Mouse (Mus musculus): ENCODE results near the gene Dvl1. TPM values are rescaled to one million over a fixed set of nuclear protein-coding genes. Genes with fewer than 3 reads are reported as not detected.

Dvl1 gene
- polyA plus RNA-seq, 1 experiment from 2014 or later: 14.6 TPM

- 85% methylated on average over 3 of the region's 3 CpGs for WGBS
Observed at GRCm38 (mm10) chr4:155901205-155901604, 54.0 kb downstream of the Dvl1 start.

DNA sequence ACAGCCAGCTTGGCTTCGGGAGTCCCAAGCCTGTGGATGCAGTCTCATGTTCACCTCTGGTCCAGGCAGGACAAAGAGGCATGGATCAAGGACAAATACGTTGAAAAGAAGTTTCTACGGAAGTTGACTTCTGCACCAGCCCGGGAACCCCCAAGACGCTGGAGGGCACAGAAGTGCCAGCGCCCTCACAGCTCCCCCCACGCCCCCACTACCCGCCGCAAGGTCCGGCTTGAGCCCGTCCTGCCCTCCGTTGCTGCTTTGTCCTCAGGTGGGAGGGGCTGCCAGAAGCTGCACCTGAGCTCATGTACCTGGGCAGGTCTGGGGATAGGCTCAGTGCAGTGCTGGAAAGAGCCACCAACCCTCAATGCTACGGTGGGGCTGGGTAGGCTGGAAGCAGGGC lies 56.0 kb downstream of the Dvl1 start:
- Histone ChIP-seq H3K4me1 (replicated peaks) (no peaks in the 10 kb centered on the region), H3K27ac (replicated peaks) (no peak overlapping the region), H3K27me3 (no peaks in the 10 kb centered on the region), H3K36me3 (peaks cover 97% of the 10 kb centered on the region), H3K4me2 (no peak overlapping the region), H3K9ac (no peak overlapping the region), H3K4me3 (no peak overlapping the region), H3K9me3 (no peaks in the 10 kb centered on the region)
- WGBS: 95% methylated on average over 13 of the region's 13 CpGs
- ATAC-seq (ENCODE audit: low read depth): no peak

More at GRCm38 (mm10) chr4:155901205-155901604, 54.0 kb downstream of the Dvl1 start:
- no peak overlapping the region for H3K4me3 ChIP-seq
- H3K9me3 ChIP-seq: no peaks in the 10 kb centered on the region
- no peaks in the 10 kb centered on the region for H3K27me3 ChIP-seq
- no peaks in the 10 kb centered on the region for H3K4me1 ChIP-seq (replicated peaks)
- no peak overlapping the region for H3K27ac ChIP-seq (replicated peaks)
- H3K36me3 ChIP-seq: peaks cover 93% of the 10 kb centered on the region
- no peak overlapping the region for H3K9ac ChIP-seq
- ATAC-seq (ENCODE audit: low read depth): no peak
- H3K4me2 ChIP-seq: no peak overlapping the region

GRCm38 (mm10) chr4:155904318-155905102 lies 57.3 kb downstream of the Dvl1 start:
- Histone ChIP-seq H3K9ac (no peak overlapping the region), H3K4me2 (no peak overlapping the region), H3K4me1 (replicated peaks) (no peaks in the 10 kb centered on the region), H3K9me3 (no peaks in the 10 kb centered on the region), H3K36me3 (peaks cover 84% of the 10 kb centered on the region), H3K27ac (replicated peaks) (no peak overlapping the region), H3K27me3 (no peaks in the 10 kb centered on the region), H3K4me3 (no peak overlapping the region)
- no peak for ATAC-seq (ENCODE audit: low read depth)
- WGBS: 91% methylated on average over 13 of the region's 13 CpGs

GRCm38 (mm10) chr4:155905634-155906033 lies 58.4 kb downstream of the Dvl1 start:
- H3K4me1 ChIP-seq (replicated peaks): no peaks in the 10 kb centered on the region
- no peak for ATAC-seq (ENCODE audit: low read depth)
- peaks cover 73% of the 10 kb centered on the region for H3K36me3 ChIP-seq
- no peaks in the 10 kb centered on the region for H3K27me3 ChIP-seq
- no peaks in the 10 kb centered on the region for H3K9me3 ChIP-seq
- WGBS: 85% methylated on average over 13 of the region's 13 CpGs
- no peak overlapping the region for H3K4me3 ChIP-seq
- no peak overlapping the region for H3K27ac ChIP-seq (replicated peaks)
- H3K4me2 ChIP-seq: no peak overlapping the region
- H3K9ac ChIP-seq: no peak overlapping the region

DNA sequence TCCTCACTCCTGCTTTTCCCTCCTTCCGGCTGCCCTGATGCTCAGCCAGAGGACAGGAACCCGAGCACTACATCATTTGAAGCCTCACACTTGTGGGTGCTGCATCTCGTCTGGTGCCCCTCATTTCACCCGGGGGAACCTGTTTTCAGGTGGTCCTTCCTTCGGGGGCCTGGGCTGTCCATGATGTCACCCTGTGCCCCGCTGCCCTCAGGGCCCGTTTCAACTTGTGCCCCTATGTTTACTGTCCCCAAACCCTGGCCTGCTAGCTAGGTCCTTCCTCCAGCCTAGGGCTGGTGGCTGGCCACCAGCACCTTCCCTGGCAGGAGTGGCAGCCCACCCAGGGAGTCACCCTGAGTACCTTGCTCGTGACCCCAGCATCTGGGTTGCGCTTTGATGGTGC lies 58.9 kb downstream of the Dvl1 start:
- Histone ChIP-seq H3K27me3 (no peaks in the 10 kb centered on the region), H3K9ac (no peak overlapping the region), H3K4me2 (no peak overlapping the region), H3K27ac (replicated peaks) (no peak overlapping the region), H3K4me1 (replicated peaks) (no peaks in the 10 kb centered on the region), H3K9me3 (no peaks in the 10 kb centered on the region), H3K4me3 (no peak overlapping the region), H3K36me3 (peaks cover 68% of the 10 kb centered on the region)
- WGBS: 86% methylated on average over 9 of the region's 9 CpGs
- ATAC-seq (ENCODE audit: low read depth): no peak

DNA sequence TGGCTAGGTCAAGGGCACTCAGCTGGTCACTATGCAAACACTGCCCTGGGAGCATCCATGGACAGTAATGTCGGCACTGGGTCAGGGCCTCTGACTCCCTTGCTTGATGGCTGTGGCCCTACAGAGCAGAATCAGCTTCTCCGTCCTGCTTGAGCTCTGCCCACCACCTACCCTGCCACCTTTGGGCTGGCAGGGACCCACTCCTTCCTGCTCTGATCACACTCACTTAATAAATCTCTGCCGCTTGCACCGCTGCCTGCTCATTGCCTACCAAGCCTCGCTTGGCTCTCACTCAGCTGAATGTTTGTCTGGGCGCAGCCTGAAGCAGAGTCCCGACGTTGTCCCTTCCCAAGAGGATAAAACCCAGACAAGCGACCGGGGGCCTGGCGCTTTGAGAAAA lies 59.8 kb downstream of the Dvl1 start:
- Histone ChIP-seq H3K9ac (no peak overlapping the region), H3K36me3 (peaks cover 59% of the 10 kb centered on the region), H3K4me3 (no peak overlapping the region), H3K4me1 (replicated peaks) (no peaks in the 10 kb centered on the region), H3K9me3 (no peaks in the 10 kb centered on the region), H3K27me3 (no peaks in the 10 kb centered on the region), H3K4me2 (no peak overlapping the region), H3K27ac (replicated peaks) (no peak overlapping the region)
- ATAC-seq (ENCODE audit: low read depth): no peak
- 82% methylated on average over 11 of the region's 11 CpGs for WGBS

DNA sequence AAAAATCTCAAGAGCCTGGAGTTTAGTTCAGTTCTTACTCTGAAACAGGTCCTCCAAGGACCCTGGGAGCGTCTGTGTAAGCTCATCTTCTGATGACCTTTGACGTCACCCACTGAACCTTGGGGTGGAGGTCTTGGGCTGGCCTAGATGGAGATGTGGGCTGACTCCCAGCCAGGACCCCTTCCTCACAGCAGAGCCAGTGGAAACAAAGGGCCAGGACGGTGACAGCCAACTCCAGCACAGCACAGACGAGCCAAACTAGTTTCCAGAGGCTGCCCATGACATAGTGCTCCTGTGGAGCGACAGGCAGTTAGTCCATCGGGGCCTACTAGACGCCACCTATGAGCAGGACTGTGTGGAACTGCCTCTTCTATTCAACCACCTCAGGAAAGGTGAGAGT lies 61.1 kb downstream of the Dvl1 start:
- no peaks in the 10 kb centered on the region for H3K27me3 ChIP-seq
- no peaks in the 10 kb centered on the region for H3K9me3 ChIP-seq
- H3K4me3 ChIP-seq: no peak overlapping the region
- H3K4me1 ChIP-seq (replicated peaks): no peaks in the 10 kb centered on the region
- 83% methylated on average over 7 of the region's 7 CpGs for WGBS
- H3K36me3 ChIP-seq: peaks cover 47% of the 10 kb centered on the region
- ATAC-seq (ENCODE audit: low read depth): peak; percentile 38; the same call in 1 of the 2 replicates
- no peak overlapping the region for H3K4me2 ChIP-seq
- no peak overlapping the region for H3K9ac ChIP-seq
- H3K27ac ChIP-seq (replicated peaks): no peak overlapping the region

DNA sequence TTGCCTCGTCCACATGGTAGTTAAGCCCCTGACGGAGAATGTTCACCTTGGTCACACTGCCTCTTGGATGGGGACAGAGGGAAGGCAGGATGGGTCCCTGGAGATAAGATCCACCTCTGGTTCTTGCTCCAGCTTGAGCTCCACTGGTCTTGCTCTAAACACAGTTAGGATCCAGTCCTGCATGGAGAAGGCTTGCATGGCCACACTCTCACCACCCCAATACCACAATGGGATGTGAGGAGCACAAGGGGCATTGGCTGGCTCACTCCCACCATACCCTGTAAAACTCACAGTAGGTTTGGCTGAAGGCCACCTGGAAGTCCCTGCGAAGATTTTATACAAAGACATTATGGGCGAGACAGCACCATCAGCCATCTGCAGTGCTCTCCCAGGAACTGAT lies 61.5 kb downstream of the Dvl1 start:
- H3K27ac ChIP-seq (replicated peaks): no peak overlapping the region
- peaks cover 42% of the 10 kb centered on the region for H3K36me3 ChIP-seq
- H3K4me2 ChIP-seq: no peak overlapping the region
- ATAC-seq (ENCODE audit: low read depth): no peak
- H3K4me1 ChIP-seq (replicated peaks): no peaks in the 10 kb centered on the region
- no peaks in the 10 kb centered on the region for H3K27me3 ChIP-seq
- no peak overlapping the region for H3K4me3 ChIP-seq
- 94% methylated on average over 4 of the region's 4 CpGs for WGBS
- H3K9ac ChIP-seq: no peak overlapping the region
- H3K9me3 ChIP-seq: no peaks in the 10 kb centered on the region

Other genes starting within 250 kb of the Dvl1 start
- 14.6 and 15.9 TPM in 2 replicates for gene Slc35e2, start 246.0 kb upstream of the Dvl1 start, polyA plus RNA-seq (2015; fragmentation: Nextera tagmentation; extraction: Ambion mirVana)
- gene Cdk11b, start 222.5 kb upstream of the Dvl1 start, polyA plus RNA-seq (2015; fragmentation: Nextera tagmentation; extraction: Ambion mirVana): 54.7 and 61.6 TPM in 2 replicates
- gene Gm10563, start 202.0 kb upstream of the Dvl1 start, polyA plus RNA-seq (2015; fragmentation: Nextera tagmentation; extraction: Ambion mirVana): not detected in 2 replicates
- gene Mmp23, start 194.0 kb upstream of the Dvl1 start, polyA plus RNA-seq (2015; fragmentation: Nextera tagmentation; extraction: Ambion mirVana): 3.9 and 5.4 TPM in 2 replicates
- 37.4 and 38.9 TPM in 2 replicates for gene Mib2, start 178.2 kb upstream of the Dvl1 start, polyA plus RNA-seq (2015; fragmentation: Nextera tagmentation; extraction: Ambion mirVana)
- 10.5 and 16.5 TPM in 2 replicates for gene Fndc10, start 153.1 kb upstream of the Dvl1 start, polyA plus RNA-seq (2015; fragmentation: Nextera tagmentation; extraction: Ambion mirVana)
- gene Ssu72, start 142.6 kb upstream of the Dvl1 start, polyA plus RNA-seq (2015; fragmentation: Nextera tagmentation; extraction: Ambion mirVana): 178 and 184 TPM in 2 replicates
- 10.4 and 12.0 TPM in 2 replicates for gene Tmem240, start 112.6 kb upstream of the Dvl1 start, polyA plus RNA-seq (2015; fragmentation: Nextera tagmentation; extraction: Ambion mirVana)
- gene Atad3a, start 86.3 kb upstream of the Dvl1 start, polyA plus RNA-seq (2015; fragmentation: Nextera tagmentation; extraction: Ambion mirVana): 75.1 and 76.4 TPM in 2 replicates
- 23.0 and 23.4 TPM in 2 replicates for gene Vwa1, start 72.7 kb upstream of the Dvl1 start, polyA plus RNA-seq (2015; fragmentation: Nextera tagmentation; extraction: Ambion mirVana)
- 0.49 and 1.1 TPM in 2 replicates for gene Tmem88b, start 61.5 kb upstream of the Dvl1 start, polyA plus RNA-seq (2015; fragmentation: Nextera tagmentation; extraction: Ambion mirVana)
- not detected in 2 replicates for gene Ankrd65, start 57.0 kb upstream of the Dvl1 start, polyA plus RNA-seq (2015; fragmentation: Nextera tagmentation; extraction: Ambion mirVana)
- 249 and 265 TPM in 2 replicates for gene Mrpl20, start 44.5 kb upstream of the Dvl1 start, polyA plus RNA-seq (2015; fragmentation: Nextera tagmentation; extraction: Ambion mirVana)
- 155 and 185 TPM in 2 replicates for gene Ccnl2, start 34.9 kb upstream of the Dvl1 start, polyA plus RNA-seq (2015; fragmentation: Nextera tagmentation; extraction: Ambion mirVana)
- gene Aurkaip1, start 16.1 kb upstream of the Dvl1 start, polyA plus RNA-seq (2015; fragmentation: Nextera tagmentation; extraction: Ambion mirVana): 139 and 145 TPM in 2 replicates
- 29.3 and 33.9 TPM in 2 replicates for gene Mxra8, start 7.7 kb upstream of the Dvl1 start, polyA plus RNA-seq (2015; fragmentation: Nextera tagmentation; extraction: Ambion mirVana)
- 0.45 and 0.72 TPM in 2 replicates for gene Tas1r3, start 16.0 kb downstream of the Dvl1 start, polyA plus RNA-seq (2015; fragmentation: Nextera tagmentation; extraction: Ambion mirVana)
- gene Cptp, start 22.0 kb downstream of the Dvl1 start, polyA plus RNA-seq (2015; fragmentation: Nextera tagmentation; extraction: Ambion mirVana): 21.1 and 25.2 TPM in 2 replicates
- gene Ints11, start 22.1 kb downstream of the Dvl1 start, polyA plus RNA-seq (2015; fragmentation: Nextera tagmentation; extraction: Ambion mirVana): 63.7 and 69.8 TPM in 2 replicates
- 51.5 and 55.4 TPM in 2 replicates for gene Pusl1, start 44.4 kb downstream of the Dvl1 start, polyA plus RNA-seq (2015; fragmentation: Nextera tagmentation; extraction: Ambion mirVana)
- 68.4 and 72.3 TPM in 2 replicates for gene Acap3, start 44.4 kb downstream of the Dvl1 start, polyA plus RNA-seq (2015; fragmentation: Nextera tagmentation; extraction: Ambion mirVana)
- gene Ube2j2, start 96.4 kb downstream of the Dvl1 start, polyA plus RNA-seq (2015; fragmentation: Nextera tagmentation; extraction: Ambion mirVana): 121 and 126 TPM in 2 replicates
- 10.6 and 19.0 TPM in 2 replicates for gene C1qtnf12, start 114.9 kb downstream of the Dvl1 start, polyA plus RNA-seq (2015; fragmentation: Nextera tagmentation; extraction: Ambion mirVana)
- gene B3galt6, start 145.2 kb downstream of the Dvl1 start, polyA plus RNA-seq (2015; fragmentation: Nextera tagmentation; extraction: Ambion mirVana): 25.1 and 25.5 TPM in 2 replicates
- gene Sdf4, start 145.5 kb downstream of the Dvl1 start, polyA plus RNA-seq (2015; fragmentation: Nextera tagmentation; extraction: Ambion mirVana): 132 and 139 TPM in 2 replicates
- gene Tnfrsf4, start 166.4 kb downstream of the Dvl1 start, polyA plus RNA-seq (2015; fragmentation: Nextera tagmentation; extraction: Ambion mirVana): 0.77 and 1.2 TPM in 2 replicates
- 1.6 and 2.7 TPM in 2 replicates for gene Tnfrsf18, start 178.8 kb downstream of the Dvl1 start, polyA plus RNA-seq (2015; fragmentation: Nextera tagmentation; extraction: Ambion mirVana)
- not detected in 2 replicates for gene Ttll10, start 212.0 kb downstream of the Dvl1 start, polyA plus RNA-seq (2015; fragmentation: Nextera tagmentation; extraction: Ambion mirVana)

All from neural tube, embryonic 13.5 days (tissue).